Mouse (Mus musculus) kidney, adult 2 months (tissue): ENCODE measurements around the gene Esyt3.

Experiments
- CTCF ChIP-seq: fragments of 200-500 bp; conservative IDR thresholded peaks from 2 replicates; pipeline ENCODE4 v1.5.1; 2011; ENCODE audit warnings: low read depth, mild to moderate bottlenecking, control low read depth, low read length, moderate library complexity, mixed read lengths; ENCODE audit not compliant: insufficient read depth, insufficient read length
- POLR2A ChIP-seq: fragments of 200-500 bp; IDR thresholded peaks from one replicate; pipeline ENCODE4 v1.6.1; 2011; ENCODE audit warnings: low read depth, low read length, control low read depth

DNA sequence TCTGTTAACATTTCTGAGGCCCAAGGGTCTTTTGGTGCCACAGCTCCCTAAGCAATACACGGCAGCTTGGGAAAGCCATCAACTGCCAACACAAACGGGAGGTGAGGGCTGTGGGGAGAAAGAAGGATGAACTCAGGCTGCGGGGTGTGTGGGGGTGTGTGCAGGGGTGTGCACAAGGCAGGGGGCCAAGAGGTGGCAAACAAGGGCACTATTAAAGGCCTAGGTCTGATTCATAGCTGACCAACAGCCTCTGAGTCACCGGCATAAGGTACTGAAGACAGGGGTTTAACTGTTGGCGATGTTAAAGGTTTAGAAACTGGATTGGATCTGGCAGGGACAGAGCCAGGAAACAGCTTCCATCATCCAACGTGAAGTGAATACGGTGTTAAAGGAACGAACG, 30.5 kb upstream of the Esyt3 start:
- TF ChIP-seq CTCF (no peak), POLR2A (no peak)
